Mouse (Mus musculus) bone marrow, adult 2 months (tissue): ENCODE measurements at regions not wholly inside any gene's neighbourhood (a gene's known extent, or its start where the extent isn't known, plus 50 kb on each side); places are given as distances from the start of the nearest gene placed in this dataset.

Source experiments
- CTCF ChIP-seq: fragments of 200-500 bp; IDR thresholded peaks from 2 replicates; pipeline ENCODE4 v1.5.1; 2011; ENCODE audit warnings: low read length, control low read depth; ENCODE audit not compliant: control insufficient read depth, insufficient read depth
- POLR2A ChIP-seq: fragments of 200-500 bp; IDR thresholded peaks from 2 replicates; pipeline ENCODE4 v1.6.1; 2011; ENCODE audit warnings: low read depth, mild to moderate bottlenecking, control low read depth, low read length, borderline replicate concordance; ENCODE audit not compliant: control insufficient read depth

DNA sequence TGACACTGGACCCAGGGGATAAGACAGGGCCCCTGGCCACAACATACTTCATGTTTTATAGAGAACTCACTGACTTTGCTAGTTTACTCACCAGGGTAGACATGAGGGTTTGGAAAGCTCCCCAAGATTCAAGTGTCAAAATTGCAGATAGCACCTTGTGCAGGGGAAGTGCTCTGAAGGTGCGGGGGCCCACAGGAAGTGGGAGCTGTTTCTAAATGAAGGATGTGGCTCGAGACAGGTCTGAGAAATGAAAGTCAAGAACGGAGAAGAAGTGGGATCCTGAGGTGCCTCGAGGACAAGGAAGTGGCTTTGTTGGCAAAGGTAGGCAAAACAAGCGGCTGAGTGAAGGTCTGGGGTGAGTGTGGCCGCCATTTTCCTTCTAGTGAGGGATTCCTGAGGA is 157.8 kb upstream of the Id2 start:
- TF ChIP-seq POLR2A (no peak), CTCF (no peak)
